Mouse (Mus musculus): ENCODE data around the gene Dcun1d3.

- TF ChIP-seq CTCF (IDR thresholded peaks at IDR 0.05; ENCODE audit: low read depth) (no peak), EP300 (IDR thresholded peaks at IDR 0.05; ENCODE audit: low read depth) (no peak)
These were observed 14.9 kb downstream of the Dcun1d3 start for GRCm38 (mm10) chr7:119881229-119881628.

All from liver, postnatal 0 days (tissue).